Mouse (Mus musculus) urinary bladder, adult 18-20 months (tissue): ENCODE data around the gene Tnfsf12.
"Not testable (repeated sequence)": the region's sequence is repeated elsewhere in the genome, so short reads cannot be mapped to it uniquely, and the experiment has no call there.

Experiments
- DNase-seq, 2 experiments: peaks; one replicate each; pipeline ENCODE4 v3.0.0; 2022; ENCODE audit warnings: low spot score in 2 of 2, mixed read lengths in 2 of 2

The Tnfsf12 gene

GRCm38 (mm10) chr11:69695361-69696181 is at the start of gene Tnfsf12, which contains the start of gene Tnfsfm13:
Gene Tnfsf12, minus strand, starts transcription at chr11:69695849.
Gene Tnfsfm13, minus strand, starts transcription at chr11:69696098.
- peak; percentile 62 to 63 for DNase-seq

GRCm38 (mm10) chr11:69731408-69731807 is 35.8 kb upstream of the Tnfsf12 start:
- DNase-seq: not testable (repeated sequence)

- DNase-seq: no peak
Measured at GRCm38 (mm10) chr11:69729063-69729462, 33.4 kb upstream of the Tnfsf12 start.

GRCm38 (mm10) chr11:69725951-69726350 is 30.3 kb upstream of the Tnfsf12 start:
- no peak for DNase-seq

- no peak for DNase-seq
Measured at GRCm38 (mm10) chr11:69723074-69723473, 27.4 kb upstream of the Tnfsf12 start.

- peak; percentile 26 to 27 for DNase-seq
Measured at GRCm38 (mm10) chr11:69720852-69721251, 25.2 kb upstream of the Tnfsf12 start.

GRCm38 (mm10) chr11:69719423-69719822 is 23.8 kb upstream of the Tnfsf12 start:
- no peak for DNase-seq

- DNase-seq: no peak
Measured at GRCm38 (mm10) chr11:69718661-69719060, 23.0 kb upstream of the Tnfsf12 start.

GRCm38 (mm10) chr11:69716953-69717352 is 21.3 kb upstream of the Tnfsf12 start:
- no peak for DNase-seq

- peak in 1 of 2 experiments; percentile 46 for DNase-seq
Measured at GRCm38 (mm10) chr11:69715929-69716328, 20.3 kb upstream of the Tnfsf12 start.

- no peak for DNase-seq
Measured at GRCm38 (mm10) chr11:69715482-69715881, 19.8 kb upstream of the Tnfsf12 start.

- DNase-seq: no peak
Measured at GRCm38 (mm10) chr11:69714636-69715329, 19.1 kb upstream of the Tnfsf12 start.

GRCm38 (mm10) chr11:69712954-69713672 is 17.5 kb upstream of the Tnfsf12 start:
- no peak for DNase-seq

GRCm38 (mm10) chr11:69711082-69711481 is 15.4 kb upstream of the Tnfsf12 start:
- DNase-seq: no peak

GRCm38 (mm10) chr11:69710470-69710869 is 14.8 kb upstream of the Tnfsf12 start:
- no peak for DNase-seq

- no peak for DNase-seq
Measured at GRCm38 (mm10) chr11:69709554-69710446, 14.2 kb upstream of the Tnfsf12 start.

- no peak for DNase-seq
Measured at GRCm38 (mm10) chr11:69708614-69709265, 13.1 kb upstream of the Tnfsf12 start.

GRCm38 (mm10) chr11:69707873-69708381 is 12.3 kb upstream of the Tnfsf12 start:
- DNase-seq: no peak

- DNase-seq: no peak
Measured at GRCm38 (mm10) chr11:69707480-69707847, 11.8 kb upstream of the Tnfsf12 start.

GRCm38 (mm10) chr11:69706775-69707479 is 11.3 kb upstream of the Tnfsf12 start:
- DNase-seq: no peak
